27 mouse cellular contexts compared by ENCODE assay signal in genomic region chr2:108044885-108045284, GRCm38 (mm10).
DNase-seq lines count a peak whose midpoint lies in the region; ATAC-seq and TF ChIP-seq lines count a peak whose summit lies in the region.
"Had no signal": no experiment of that assay in that cellular context is flagged by ENCODE, and none has a peak within 500 bp of the region (broad histone marks: within the 10 kb centered on the region; RNA-seq: fewer than 3 reads in every experiment).

No protein-coding gene starts in this region.

- H3K36me3 ChIP-seq in forebrain, postnatal 0 days (ENCODE audit: insufficient read depth) = no peaks in the 10 kb centered on the region
- no peaks in the 10 kb centered on the region for H3K36me3 ChIP-seq in forebrain, embryonic 16.5 days (ENCODE audit: control insufficient read depth, insufficient read depth)
- no peaks in the 10 kb centered on the region for H3K36me3 ChIP-seq in hindbrain, embryonic 11.5 days (ENCODE audit: control insufficient read depth, insufficient read depth, low read length)
- H3K36me3 ChIP-seq: embryonic facial prominence, embryonic 12.5 days; embryonic facial prominence, embryonic 15.5 days; heart, embryonic 12.5 days; heart, embryonic 15.5 days; hindbrain, embryonic 12.5 days; hindbrain, embryonic 15.5 days had no signal

- WGBS in forebrain, postnatal 0 days = 67% methylated on average over 2 of the region's 2 CpGs
- WGBS in forebrain, embryonic 16.5 days = 74% methylated on average over 2 of the region's 2 CpGs
- 100% methylated on average over 2 of the region's 2 CpGs for WGBS in hindbrain, embryonic 11.5 days

- intact Hi-C loops in heart, postnatal 14 days (cut with DNase I) = no loop called here

- H3K4me3 ChIP-seq in forebrain, postnatal 0 days (ENCODE audit: low read depth, low read length) = no peak overlapping the region
- no peak overlapping the region for H3K4me3 ChIP-seq in forebrain, embryonic 16.5 days (replicated peaks; ENCODE audit: low read length)
- H3K4me3 ChIP-seq in hindbrain, embryonic 11.5 days (ENCODE audit: low read depth, low read length) = no peak overlapping the region
- H3K4me3 ChIP-seq: embryonic facial prominence, embryonic 12.5 days; embryonic facial prominence, embryonic 15.5 days; heart, embryonic 12.5 days; heart, embryonic 15.5 days; hindbrain, embryonic 12.5 days; hindbrain, embryonic 15.5 days had no signal

- in situ Hi-C loops in Patski (cut with MboI; ENCODE audit: low pct_unique_long_range_greater_than_20kb) = no loop called here

- H3K9ac ChIP-seq in forebrain, postnatal 0 days = no peak overlapping the region
- H3K9ac ChIP-seq in forebrain, embryonic 16.5 days (replicated peaks; ENCODE audit: low read depth, low read length) = no peak overlapping the region
- no peak overlapping the region for H3K9ac ChIP-seq in hindbrain, embryonic 11.5 days (ENCODE audit: low read depth, low read length)
- H3K9ac ChIP-seq: embryonic facial prominence, embryonic 12.5 days; embryonic facial prominence, embryonic 15.5 days; heart, embryonic 12.5 days; heart, embryonic 15.5 days; hindbrain, embryonic 12.5 days; hindbrain, embryonic 15.5 days had no signal

- CTCF ChIA-PET in Patski (lab: Charles Lee) = no interaction called here

- POLR2A ChIA-PET in Patski (lab: Charles Lee) = interaction anchor here (0.6 kb wide), 1 partner anchor 1852 kb away, joined by 3 read pairs; no protein-coding TSS in a partner anchor

- H3K27me3 ChIP-seq in forebrain, postnatal 0 days (ENCODE audit: insufficient read depth, low read length) = no peaks in the 10 kb centered on the region
- H3K27me3 ChIP-seq in forebrain, embryonic 16.5 days (replicated peaks; ENCODE audit: control insufficient read depth, insufficient read depth, low read length) = no peaks in the 10 kb centered on the region
- H3K27me3 ChIP-seq in Patski = no peaks in the 10 kb centered on the region
- no peaks in the 10 kb centered on the region for H3K27me3 ChIP-seq in hindbrain, embryonic 11.5 days (ENCODE audit: control insufficient read depth, insufficient read depth, low read length)
- H3K27me3 ChIP-seq: embryonic facial prominence, embryonic 12.5 days; embryonic facial prominence, embryonic 15.5 days; heart, embryonic 12.5 days; heart, embryonic 15.5 days; hindbrain, embryonic 12.5 days; hindbrain, embryonic 15.5 days had no signal

- no peak overlapping the region for H3K27ac ChIP-seq in forebrain, postnatal 0 days (ENCODE audit: low read depth, low read length)
- H3K27ac ChIP-seq in forebrain, embryonic 16.5 days (ENCODE audit: low read length) = no peak overlapping the region
- no peak overlapping the region for H3K27ac ChIP-seq in hindbrain, embryonic 11.5 days (ENCODE audit: low read depth, low read length)
- H3K27ac ChIP-seq: embryonic facial prominence, embryonic 12.5 days; embryonic facial prominence, embryonic 15.5 days; heart, embryonic 15.5 days; hindbrain, embryonic 12.5 days; hindbrain, embryonic 15.5 days had no signal

- no peak for DNase-seq in forebrain, postnatal 0 days
- peak; percentile 28 to 64 for DNase-seq in layer of hippocampus, adult 18-20 months (ENCODE audit: low spot score in 2 of 2)
- DNase-seq in layer of hippocampus, adult 9-10 months (ENCODE audit: low spot score) = no peak
- DNase-seq in Patski (ENCODE audit: low read depth, low spot score) = no peak
- no peak for DNase-seq in hindbrain, embryonic 11.5 days (ENCODE audit: low spot score)
- DNase-seq in heart, postnatal 14 days = no peak
- DNase-seq: adrenal gland, adult 8-10 months; adrenal gland, postnatal 25 days; B cell, adult 2 months; cerebellum, adult 11 months; cerebellum, adult 2 months; cerebellum, adult 9-11 months; cerebellum, postnatal 25 days; gastrocnemius, postnatal 25 days; heart, adult 18-20 months; heart, postnatal 10 days; heart, postnatal 4 days had no signal

- no peak for TF ChIP-seq CTCF in forebrain, postnatal 0 days (IDR thresholded peaks at IDR 0.05; ENCODE audit: low read depth)
- TF ChIP-seq CTCF in Patski (IDR thresholded peaks at IDR 0.05) = no peak

- no peak overlapping the region for H3K4me2 ChIP-seq in forebrain, postnatal 0 days (ENCODE audit: low read depth)
- H3K4me2 ChIP-seq in forebrain, embryonic 16.5 days (ENCODE audit: low read length) = no peak overlapping the region
- no peak overlapping the region for H3K4me2 ChIP-seq in hindbrain, embryonic 11.5 days (replicated peaks; ENCODE audit: low read depth, low read length)
- H3K4me2 ChIP-seq: embryonic facial prominence, embryonic 12.5 days; embryonic facial prominence, embryonic 15.5 days; heart, embryonic 12.5 days; heart, embryonic 15.5 days; hindbrain, embryonic 12.5 days; hindbrain, embryonic 15.5 days had no signal

- ATAC-seq in forebrain, postnatal 0 days = peak; percentile 53; the same call in 1 of the 2 replicates
- no peak for ATAC-seq in forebrain, embryonic 16.5 days
- ATAC-seq in Patski = peak; percentile 83
- no peak for ATAC-seq in hindbrain, embryonic 11.5 days (ENCODE audit: low FRiP score)
- ATAC-seq: activated CD4-positive, CD25-positive, alpha-beta regulatory T cell, adult 4 months; CD4-positive, CD25-positive, alpha-beta regulatory T cell, adult 4 months; forebrain, embryonic 14.5 days had no signal

- no peaks in the 10 kb centered on the region for H3K4me1 ChIP-seq in forebrain, postnatal 0 days (ENCODE audit: insufficient read depth)
- H3K4me1 ChIP-seq in forebrain, embryonic 16.5 days (replicated peaks; ENCODE audit: control insufficient read depth, insufficient read depth, low read length) = no peaks in the 10 kb centered on the region
- H3K4me1 ChIP-seq in hindbrain, embryonic 11.5 days (replicated peaks; ENCODE audit: control insufficient read depth, insufficient read depth, low read length) = no peaks in the 10 kb centered on the region
- H3K4me1 ChIP-seq: embryonic facial prominence, embryonic 12.5 days; embryonic facial prominence, embryonic 15.5 days; heart, embryonic 12.5 days; heart, embryonic 15.5 days; hindbrain, embryonic 12.5 days; hindbrain, embryonic 15.5 days had no signal

- no peaks in the 10 kb centered on the region for H3K9me3 ChIP-seq in forebrain, postnatal 0 days (ENCODE audit: low read length)
- H3K9me3 ChIP-seq in forebrain, embryonic 16.5 days (ENCODE audit: control insufficient read depth, low read length) = no peaks in the 10 kb centered on the region
- no peaks in the 10 kb centered on the region for H3K9me3 ChIP-seq in hindbrain, embryonic 11.5 days (ENCODE audit: control insufficient read depth, low read length)
- H3K9me3 ChIP-seq: embryonic facial prominence, embryonic 12.5 days; embryonic facial prominence, embryonic 15.5 days; heart, embryonic 12.5 days; heart, embryonic 15.5 days; hindbrain, embryonic 12.5 days; hindbrain, embryonic 15.5 days had no signal

Comparison
In these comparisons a context has a peak if more than half of its experiments do, and no peak if none do; other contexts are left out.
1. ATAC-seq: peak in forebrain, postnatal 0 days (single experiment) and Patski (single experiment); none in forebrain, embryonic 16.5 days (single experiment) and hindbrain, embryonic 11.5 days (single experiment).
2. DNase-seq: peak in layer of hippocampus, adult 18-20 months (2 of 2); none in forebrain, postnatal 0 days (single experiment), layer of hippocampus, adult 9-10 months (single experiment), Patski (single experiment), hindbrain, embryonic 11.5 days (single experiment) and heart, postnatal 14 days (0 of 2).